Mouse (Mus musculus): ENCODE measurements around the gene Ssb. TPM values are rescaled to one million over a fixed set of nuclear protein-coding genes. Genes with fewer than 3 reads are reported as not detected.
"Not testable (repeated sequence)": the region's sequence is repeated elsewhere in the genome, so short reads cannot be mapped to it uniquely, and the experiment has no call there.

Gene Ssb
- total RNA-seq, 2 experiments from 2014 or later: 59.5 to 71.5 TPM

- intact Hi-C loops (cut with DNase I): no loop called here
- DNase-seq (ENCODE audit: low spot score): no peak
Measured at GRCm38 (mm10) chr2:69857882-69858281, 3.5 kb upstream of the Ssb start.

DNA sequence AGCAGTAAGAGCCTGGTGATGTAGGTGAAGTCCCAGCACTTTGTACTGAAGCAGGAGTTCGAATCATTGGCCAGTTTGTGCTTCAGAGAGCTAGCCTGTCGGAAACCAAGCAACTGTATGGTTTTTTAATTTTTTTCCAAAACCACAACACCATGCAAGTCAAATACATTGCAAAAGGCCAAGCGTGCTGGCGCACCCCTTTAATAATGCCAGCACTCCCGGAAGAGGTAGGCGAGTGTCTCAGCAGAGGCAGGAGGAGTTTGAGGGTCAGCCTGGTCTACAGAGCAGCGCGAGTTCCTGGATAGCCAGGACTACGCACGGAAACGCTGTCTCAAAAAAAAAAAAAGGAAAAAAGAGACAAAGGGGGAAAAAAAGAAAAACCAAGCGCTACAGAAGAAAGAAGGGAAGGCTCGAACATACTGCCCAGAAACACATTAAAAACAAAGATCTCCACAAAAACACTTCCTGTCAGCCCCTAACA lies 350 bp upstream of the Ssb start:
- intact Hi-C loops (cut with DNase I): loop anchor here (2.0 to 10.0 kb wide), 5 partner anchors 24 to 226 kb away; partner anchors contain the start of genes Klhl23 and Mettl5

DNA sequence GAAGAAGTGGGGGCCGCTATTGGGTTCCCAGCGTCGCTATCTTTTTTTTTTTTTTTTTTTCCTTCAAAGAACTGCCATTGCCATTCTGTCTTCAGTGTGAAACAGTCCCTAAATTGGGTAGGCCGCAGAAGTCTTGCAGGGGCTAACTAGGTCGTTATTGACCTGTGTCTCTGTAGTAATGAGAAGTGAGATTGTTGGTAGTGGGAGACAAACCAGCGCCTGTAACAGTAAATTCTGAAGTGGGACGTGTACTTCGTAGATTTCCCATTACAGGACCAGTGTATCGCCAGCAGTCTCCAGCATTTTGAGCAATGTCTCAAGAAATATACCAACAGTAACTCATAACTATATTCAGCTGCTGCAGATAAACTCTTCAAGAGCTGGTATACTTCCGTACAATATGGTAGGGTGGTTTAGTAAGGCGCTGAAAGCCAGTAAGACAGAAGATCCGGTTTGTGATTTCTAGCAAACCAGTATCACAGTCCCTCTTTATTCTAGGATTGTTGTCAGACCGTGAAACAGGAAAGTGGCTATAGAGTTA lies 825 bp downstream of the Ssb start:
- no peak for DNase-seq (ENCODE audit: low spot score)
- intact Hi-C loops (cut with DNase I): loop anchor here (5.0 to 10.0 kb wide), 4 partner anchors 40 to 227 kb away; partner anchors contain the start of gene Klhl23

More for the DNA sequence above, 350 bp upstream of the Ssb start:
- no peak for DNase-seq (ENCODE audit: low spot score)

DNA sequence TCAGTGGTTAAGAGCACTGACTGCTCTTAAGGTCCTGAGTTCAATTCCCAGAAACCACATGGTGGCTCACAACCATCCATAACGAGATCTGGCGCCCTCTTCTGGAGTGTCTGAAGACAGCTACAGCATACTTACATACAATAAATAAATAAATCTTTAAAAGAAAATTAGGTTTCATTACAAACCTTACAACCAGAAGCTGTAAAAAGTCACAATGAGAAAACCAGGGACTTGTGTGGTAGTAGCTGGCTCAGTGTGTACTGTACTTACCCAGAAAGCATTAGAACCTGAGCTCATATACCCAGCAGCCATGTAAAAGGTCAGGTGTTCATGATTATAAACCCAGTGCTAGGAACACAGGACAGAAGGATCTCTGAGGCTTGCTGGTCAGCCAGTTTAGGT lies 22.6 kb downstream of the Ssb start:
- intact Hi-C loops (cut with DNase I): loop anchor here (2.0 kb wide), 1 partner anchor 23 kb away; the partner anchor contains the start of gene Ssb
- DNase-seq (ENCODE audit: low spot score): no peak

DNA sequence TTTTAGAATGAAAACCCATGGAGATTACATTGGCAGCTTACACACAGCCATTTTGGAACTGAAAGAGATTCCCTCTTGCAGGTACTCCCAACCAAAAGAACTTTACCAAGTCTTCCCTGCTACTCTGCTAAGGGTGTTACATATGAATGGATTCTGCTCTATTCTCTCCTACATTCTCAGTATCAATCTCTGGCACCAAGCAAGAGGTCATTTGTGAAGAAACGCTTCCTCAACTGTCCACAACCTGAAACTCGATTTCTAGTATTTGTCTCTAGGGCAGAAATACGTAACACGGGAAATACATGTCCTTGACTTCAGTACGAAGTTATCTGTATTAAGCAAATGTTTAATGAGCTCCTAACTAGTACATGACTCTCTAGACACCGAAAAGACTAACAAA lies 23.2 kb downstream of the Ssb start:
- no peak for DNase-seq (ENCODE audit: low spot score)
- intact Hi-C loops (cut with DNase I): loop anchor here (2.0 kb wide), 1 partner anchor 24 kb away; the partner anchor contains the start of gene Ssb

- DNase-seq (ENCODE audit: low spot score): no peak
- intact Hi-C loops (cut with DNase I): loop anchor here (2.0 to 5.0 kb wide), 2 partner anchors 24 to 83 kb away; partner anchors contain the start of gene Ssb
Measured at GRCm38 (mm10) chr2:69885050-69885449, 23.7 kb downstream of the Ssb start.

- intact Hi-C loops (cut with DNase I): loop anchor here (2.0 to 5.0 kb wide), 2 partner anchors 25 to 83 kb away; partner anchors contain the start of gene Ssb
Measured at GRCm38 (mm10) chr2:69885451-69886305, 24.3 kb downstream of the Ssb start, which contains the start of gene Mettl5. TSS of gene Mettl5 (minus strand) at chr2:69885615.

DNA sequence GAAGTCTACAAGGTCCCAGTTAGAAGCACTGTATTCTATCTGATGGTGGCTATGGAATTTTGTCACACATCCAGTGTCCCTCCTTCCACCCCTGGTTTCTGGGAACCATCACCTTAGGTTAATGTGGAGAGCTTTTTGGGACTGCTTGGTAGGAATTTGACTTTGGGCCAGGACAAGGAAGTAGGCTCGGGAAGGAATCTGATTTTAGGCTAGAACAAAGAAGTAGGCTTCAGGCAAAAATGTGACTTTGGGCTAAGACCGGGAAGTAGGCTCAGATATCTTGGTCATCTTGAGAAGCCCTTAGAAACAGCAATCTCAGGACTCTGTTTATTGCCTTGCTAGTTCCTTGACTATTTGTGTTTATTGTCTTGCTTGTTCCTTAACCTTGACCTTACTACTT lies 27.6 kb downstream of the Ssb start:
- intact Hi-C loops (cut with DNase I): loop anchor here (5.0 kb wide), 1 partner anchor 87 kb away; no protein-coding TSS in a partner anchor

More at GRCm38 (mm10) chr2:69885451-69886305, 24.3 kb downstream of the Ssb start, which contains the start of gene Mettl5:
- peak; percentile 73 for DNase-seq (ENCODE audit: low spot score)

GRCm38 (mm10) chr2:69890843-69891242 lies 29.5 kb downstream of the Ssb start:
- DNase-seq (ENCODE audit: low spot score): no peak
- intact Hi-C loops (cut with DNase I): no loop called here

More for the DNA sequence above, 27.6 kb downstream of the Ssb start:
- no peak for DNase-seq (ENCODE audit: low spot score)

GRCm38 (mm10) chr2:69893145-69893544 lies 31.8 kb downstream of the Ssb start:
- intact Hi-C loops (cut with DNase I): no loop called here
- no peak for DNase-seq (ENCODE audit: low spot score)

DNA sequence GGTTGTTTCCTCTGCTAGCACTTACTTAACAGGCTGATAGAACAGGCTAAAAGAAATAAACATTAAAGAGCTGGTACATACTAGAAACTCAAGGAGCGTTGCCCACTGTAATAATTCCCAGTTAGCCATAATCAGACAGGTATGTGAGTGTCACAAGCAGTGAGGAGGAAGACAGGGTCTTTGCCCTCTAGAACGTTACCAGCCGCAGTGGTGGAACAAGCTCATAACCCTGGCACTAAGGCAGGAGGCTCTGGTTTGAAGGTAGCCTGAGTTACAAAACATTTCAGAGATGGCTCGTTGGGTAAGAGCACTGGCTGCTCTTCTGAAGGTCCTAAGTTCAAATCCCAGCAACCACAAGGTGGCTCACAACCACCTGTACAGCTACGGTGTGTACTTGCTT lies 32.5 kb downstream of the Ssb start:
- DNase-seq (ENCODE audit: low spot score): no peak
- intact Hi-C loops (cut with DNase I): no loop called here

DNA sequence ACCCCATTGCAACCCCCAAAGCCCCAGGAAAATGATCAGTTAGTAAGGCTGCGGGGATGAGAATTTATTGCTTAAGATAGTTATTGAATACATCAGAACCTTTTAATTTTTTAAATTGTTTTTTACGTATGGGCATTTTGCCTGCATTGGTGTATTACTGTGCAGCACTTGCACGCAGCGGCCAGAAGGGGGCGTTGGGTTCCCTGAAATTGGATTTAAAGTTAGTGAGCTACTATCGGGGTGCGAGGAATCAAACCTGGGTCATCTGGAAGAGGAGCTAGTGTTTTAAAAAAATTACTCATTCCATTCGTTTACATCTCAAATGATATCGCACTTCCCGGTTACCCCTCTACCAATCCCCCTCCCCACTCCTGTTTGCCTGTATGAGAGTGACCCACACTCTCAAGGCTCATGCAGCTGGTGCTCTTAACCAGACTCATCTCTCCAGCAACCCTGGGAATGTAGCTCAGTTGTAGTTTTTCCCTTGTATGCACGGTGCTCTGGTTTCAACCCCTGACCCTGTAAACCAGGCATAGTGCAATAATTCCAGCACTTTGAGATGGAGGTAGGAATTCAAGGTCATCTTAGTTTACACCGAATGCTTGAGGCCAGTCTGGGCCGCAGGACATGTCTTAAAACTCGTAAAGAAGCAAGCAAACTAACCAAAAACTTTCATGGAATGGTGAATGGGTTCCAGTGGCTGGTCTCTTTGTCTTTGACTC lies 34.3 kb downstream of the Ssb start:
- no peak for DNase-seq (ENCODE audit: low spot score)
- intact Hi-C loops (cut with DNase I): no loop called here

- DNase-seq (ENCODE audit: low spot score): no peak
- intact Hi-C loops (cut with DNase I): no loop called here
Measured at GRCm38 (mm10) chr2:69896224-69896581, 34.8 kb downstream of the Ssb start.

DNA sequence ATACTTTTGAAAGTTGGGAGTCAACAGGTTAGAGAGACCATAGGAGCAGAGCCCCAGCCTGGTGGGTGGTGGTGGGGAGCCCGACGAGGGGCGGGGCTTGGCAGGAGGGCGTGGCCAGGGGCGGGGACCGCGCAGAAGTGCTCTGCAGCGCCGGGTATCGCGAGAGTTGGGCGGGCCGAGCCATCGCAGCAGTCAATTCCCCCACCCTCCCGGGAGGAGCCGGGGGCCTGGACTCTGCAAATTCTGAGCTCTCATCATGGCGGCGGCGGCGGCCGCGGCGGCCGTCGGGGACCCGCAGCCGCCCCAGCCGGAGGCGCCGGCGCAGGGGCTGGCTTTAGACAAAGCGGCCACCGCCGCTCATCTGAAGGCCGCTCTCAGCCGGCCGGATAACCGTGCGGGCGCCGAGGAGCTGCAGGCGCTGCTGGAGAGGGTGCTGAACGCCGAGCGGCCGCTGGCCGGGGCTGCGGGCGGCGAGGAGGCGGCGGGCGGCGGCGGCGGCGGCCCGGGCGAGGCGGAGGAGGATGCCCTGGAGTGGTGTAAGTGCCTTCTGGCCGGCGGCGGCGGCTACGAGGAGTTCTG lies 35.8 kb downstream of the Ssb start, which contains the start of gene Ubr3:
Gene Ubr3, plus strand, starts transcription at position 208 of the 579 bp plus-strand sequence.
- intact Hi-C loops (cut with DNase I): no loop called here
- peak; percentile 95 for DNase-seq (ENCODE audit: low spot score)

- DNase-seq (ENCODE audit: low spot score): peak; percentile 28
- intact Hi-C loops (cut with DNase I): no loop called here
Measured at GRCm38 (mm10) chr2:69897618-69898575, 36.5 kb downstream of the Ssb start.

DNA sequence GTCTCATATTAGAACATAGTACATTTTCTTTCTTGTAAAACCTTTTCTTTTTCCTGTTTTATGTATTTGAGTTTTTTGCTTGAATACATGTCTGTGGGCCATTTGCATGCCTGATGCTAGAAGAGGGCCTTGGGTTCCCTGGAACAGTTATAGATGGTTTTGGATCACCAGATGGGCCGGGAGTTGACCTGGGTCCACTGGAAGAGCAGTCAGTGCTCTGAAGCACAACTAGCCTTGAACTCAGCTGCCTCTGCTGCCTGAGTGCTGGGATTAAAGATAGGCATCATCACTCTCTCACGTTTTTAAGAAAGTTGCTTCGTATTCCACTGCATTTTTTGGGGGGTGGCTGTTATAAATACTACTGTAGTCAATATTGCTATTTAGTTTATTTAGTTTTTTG lies 42.2 kb downstream of the Ssb start:
- no peak for DNase-seq (ENCODE audit: low spot score)
- intact Hi-C loops (cut with DNase I): no loop called here

DNA sequence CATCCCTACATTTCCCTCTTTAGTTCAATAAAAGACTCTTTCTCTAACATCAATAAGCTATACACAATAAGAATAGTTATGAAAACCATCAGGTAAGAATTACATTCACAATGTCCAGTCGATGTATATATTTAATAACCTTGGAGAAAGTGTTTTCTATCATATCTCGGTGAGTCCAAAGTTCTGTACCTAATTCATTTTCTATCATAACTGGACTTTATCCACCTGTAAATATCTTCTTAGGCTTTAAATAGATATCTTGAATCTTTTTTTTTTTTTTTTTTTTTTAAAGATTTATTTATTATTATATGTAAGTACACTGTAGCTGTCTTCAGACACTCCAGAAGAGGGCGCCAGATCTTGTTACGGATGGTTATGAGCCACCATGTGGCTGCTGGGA lies 46.0 kb downstream of the Ssb start:
- DNase-seq (ENCODE audit: low spot score); intact Hi-C loops (cut with DNase I): not testable (repeated sequence)

DNA sequence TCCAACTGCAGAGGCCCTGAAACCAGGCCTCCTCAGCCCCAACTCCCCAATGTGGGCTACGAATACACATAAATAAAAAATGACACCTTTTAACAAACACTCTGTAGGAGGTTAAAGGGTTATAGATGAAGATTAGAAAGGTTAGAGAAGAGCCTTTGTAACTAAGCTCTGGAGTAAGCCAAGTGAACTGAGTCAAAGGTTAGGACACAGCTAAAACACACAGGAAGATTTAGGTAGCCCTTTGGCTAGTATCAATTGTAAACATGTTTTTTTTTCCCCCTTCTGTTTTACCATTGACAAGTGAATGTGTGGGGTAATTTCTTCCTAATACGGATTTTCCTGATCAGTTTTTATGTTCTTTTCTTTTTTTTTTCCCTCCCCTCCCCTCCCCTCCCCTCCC lies 51.4 kb downstream of the Ssb start:
- intact Hi-C loops (cut with DNase I): no loop called here
- no peak for DNase-seq (ENCODE audit: low spot score)

GRCm38 (mm10) chr2:69917301-69917700 lies 55.9 kb downstream of the Ssb start:
- no peak for DNase-seq (ENCODE audit: low spot score)
- intact Hi-C loops (cut with DNase I): no loop called here

Data from heart, postnatal 25 days (tissue).